Mouse (Mus musculus) forebrain, embryonic 11.5 days (tissue): ENCODE data around the gene Dclre1a. TPM values are rescaled to one million over a fixed set of nuclear protein-coding genes. Genes with fewer than 3 reads are reported as not detected.
A peak's percentile ranks its signal among the peaks of the same experiment; 100 is the strongest.

Experiments used
- ATAC-seq: fragments of 200-750 bp; cut with Nextera tagmentation; replicated peaks from 2 replicates; pipeline ENCODE4 v1.8.0; 2017; ENCODE audit warnings: moderate TSS enrichment; ENCODE audit not compliant: low FRiP score
- DNase-seq: peaks from one replicate; pipeline ENCODE4 v3.0.0-alpha.2; 2017; ENCODE audit warnings: low spot score
- H3K27ac ChIP-seq: fragments of 300-500 bp; sonication (generic); 2 replicates; pipeline ENCODE4 v1.5.1; 2014; ENCODE audit warnings: low read depth, low read length
- H3K27me3 ChIP-seq: fragments of 300-500 bp; sonication (generic); 2 replicates; pipeline ENCODE4 v1.6.1; 2014; ENCODE audit warnings: mild to moderate bottlenecking, low read length, mixed read lengths; ENCODE audit not compliant: control insufficient read depth, insufficient read depth
- H3K36me3 ChIP-seq: fragments of 300-500 bp; sonication (generic); 2 replicates; pipeline ENCODE4 v1.6.1; 2014; ENCODE audit warnings: mild to moderate bottlenecking, low read length, moderate library complexity, mixed read lengths; ENCODE audit not compliant: control insufficient read depth, insufficient read depth
- H3K4me1 ChIP-seq: fragments of 300-500 bp; sonication (generic); replicated peaks from 2 replicates; pipeline ENCODE4 v1.6.1; 2014; ENCODE audit warnings: low read length, mixed read lengths; ENCODE audit not compliant: control insufficient read depth, insufficient read depth
- H3K4me2 ChIP-seq: fragments of 300-500 bp; sonication (generic); 2 replicates; pipeline ENCODE4 v1.6.1; 2014; ENCODE audit warnings: low read depth, mild to moderate bottlenecking, low read length, moderate library complexity, mixed read lengths; ENCODE audit not compliant: severe bottlenecking
- H3K4me3 ChIP-seq: fragments of 300-500 bp; sonication (generic); 2 replicates; pipeline ENCODE4 v1.5.1; 2014; ENCODE audit warnings: low read depth, low read length
- H3K9ac ChIP-seq: fragments of 300-500 bp; sonication (generic); 2 replicates; pipeline ENCODE4 v1.6.1; 2014; ENCODE audit warnings: low read length
- H3K9me3 ChIP-seq: fragments of 300-500 bp; sonication (generic); 2 replicates; pipeline ENCODE4 v1.6.1; 2016; ENCODE audit warnings: low read length, mixed read lengths; ENCODE audit not compliant: control insufficient read depth
- WGBS: fragments of 180-500 bp; shearing (Covaris S2); extraction: QIAGEN DNeasy Blood & Tissue Kit; methylation state at CpG from one replicate; pipeline ENCODE4 v1.1.7; 2014; 5-methylcytosine and 5-hydroxymethylcytosine counted together
- polyA plus RNA-seq: library from polyadenylated mRNA; unstranded; fragments of >200 nt; fragmentation: Nextera tagmentation; extraction: Ambion mirVana; gene quantifications from 2 replicates; pipeline ENCODE4 v1.2.1, GENCODE M21; 2014

Gene Dclre1a
- 16.9 and 18.2 TPM in 2 replicates for polyA plus RNA-seq

- Histone ChIP-seq H3K4me1 (no peaks in the 10 kb centered on the region; the same call in 1 of the 2 replicates), H3K4me2 (peak within 1 kb of the TSS; percentile 81), H3K9me3 (no peaks in the 10 kb centered on the region), H3K27me3 (no peaks in the 10 kb centered on the region), H3K27ac (peak within 1 kb of the TSS; percentile 96), H3K4me3 (peak within 1 kb of the TSS; percentile 95), H3K36me3 (peaks cover 5% of the 10 kb centered on the region), H3K9ac (peak within 1 kb of the TSS; percentile 97)
- ATAC-seq: peak; percentile 77
- 11% methylated on average over 20 of the region's 20 CpGs for WGBS
- DNase-seq: peak; percentile 82
Observed at GRCm38 (mm10) chr19:56547456-56548229, at the start of gene Dclre1a. Gene Dclre1a, minus strand, starts transcription at chr19:56548222.

GRCm38 (mm10) chr19:56592472-56592871, 44.5 kb upstream of the Dclre1a start:
- Histone ChIP-seq H3K4me2 (no peak overlapping the region), H3K27me3 (no peaks in the 10 kb centered on the region), H3K27ac (no peak overlapping the region), H3K9ac (no peak overlapping the region), H3K4me3 (no peak overlapping the region), H3K4me1 (no peaks in the 10 kb centered on the region), H3K36me3 (peaks cover 4% of the 10 kb centered on the region; the same call in 1 of the 2 replicates), H3K9me3 (no peaks in the 10 kb centered on the region)
- DNase-seq (no peak), ATAC-seq (no peak)
- 92% methylated on average over 9 of the region's 9 CpGs for WGBS

DNA sequence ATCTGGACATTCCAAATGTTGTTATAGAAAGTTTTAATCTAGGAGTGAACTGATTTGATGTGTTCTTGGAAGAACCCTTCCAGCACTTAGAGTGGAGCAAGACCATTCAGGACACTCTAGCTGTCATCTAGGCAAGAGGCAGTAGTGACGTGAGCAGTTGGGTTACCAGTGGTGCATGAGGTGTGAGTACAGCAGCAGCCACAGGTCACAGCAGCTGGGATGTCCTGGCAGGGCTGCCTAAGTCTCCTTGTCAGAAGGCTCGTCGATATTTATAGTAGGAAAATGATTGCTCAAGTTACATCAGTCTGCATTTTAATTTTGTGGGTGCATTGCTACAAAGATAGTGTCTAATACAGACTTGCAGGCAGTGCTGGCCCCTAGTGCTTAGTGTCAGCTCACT, 42.2 kb upstream of the Dclre1a start:
- ATAC-seq (no peak), DNase-seq (no peak)
- Histone ChIP-seq H3K4me1 (no peaks in the 10 kb centered on the region), H3K4me2 (no peak overlapping the region), H3K27me3 (no peaks in the 10 kb centered on the region), H3K9me3 (no peaks in the 10 kb centered on the region), H3K36me3 (peaks cover 4% of the 10 kb centered on the region; the same call in 1 of the 2 replicates), H3K4me3 (no peak overlapping the region), H3K27ac (no peak overlapping the region), H3K9ac (no peak overlapping the region)
- 95% methylated on average over 3 of the region's 3 CpGs for WGBS

DNA sequence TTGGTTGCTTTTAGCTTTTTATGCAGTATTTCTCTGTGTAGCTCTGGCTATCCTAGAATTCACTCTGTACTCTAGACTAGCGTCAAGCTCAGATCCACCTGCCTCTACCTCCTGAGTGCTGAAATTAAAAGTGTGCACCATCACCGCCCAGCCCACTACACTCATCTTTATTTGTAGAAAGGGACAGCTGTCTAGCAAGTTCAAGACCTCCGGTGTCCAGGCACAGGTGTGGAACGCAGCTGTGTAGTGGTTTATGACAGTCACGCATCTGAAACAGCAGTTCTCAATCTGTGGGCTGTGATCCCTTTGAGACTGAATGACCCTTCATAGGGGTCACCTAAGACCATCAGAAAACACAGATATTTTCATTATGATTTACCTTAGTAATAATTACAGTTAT, 41.4 kb upstream of the Dclre1a start:
- Histone ChIP-seq H3K4me2 (no peak overlapping the region), H3K27me3 (no peaks in the 10 kb centered on the region), H3K27ac (no peak overlapping the region), H3K36me3 (peaks cover 4% of the 10 kb centered on the region; the same call in 1 of the 2 replicates), H3K4me3 (no peak overlapping the region), H3K4me1 (no peaks in the 10 kb centered on the region), H3K9ac (no peak overlapping the region), H3K9me3 (no peaks in the 10 kb centered on the region)
- 94% methylated on average over 5 of the region's 5 CpGs for WGBS
- DNase-seq: no peak
- ATAC-seq: no peak

- DNase-seq (no peak), ATAC-seq (no peak)
- no peak overlapping the region for H3K27ac ChIP-seq
- 97% methylated on average over 6 of the region's 6 CpGs for WGBS
- no peak overlapping the region for H3K4me3 ChIP-seq
- no peaks in the 10 kb centered on the region for H3K4me1 ChIP-seq
- H3K9me3 ChIP-seq: no peaks in the 10 kb centered on the region
- no peaks in the 10 kb centered on the region for H3K27me3 ChIP-seq
- H3K9ac ChIP-seq: no peak overlapping the region
- H3K4me2 ChIP-seq: no peak overlapping the region
- peaks cover 4% of the 10 kb centered on the region; the same call in 1 of the 2 replicates for H3K36me3 ChIP-seq
Observed at GRCm38 (mm10) chr19:56589008-56589407, 41.0 kb upstream of the Dclre1a start.

GRCm38 (mm10) chr19:56588205-56588626, 40.2 kb upstream of the Dclre1a start:
- no peak overlapping the region for H3K9ac ChIP-seq
- peaks cover 4% of the 10 kb centered on the region; the same call in 1 of the 2 replicates for H3K36me3 ChIP-seq
- H3K27ac ChIP-seq: no peak overlapping the region
- no peak overlapping the region for H3K4me3 ChIP-seq
- H3K27me3 ChIP-seq: no peaks in the 10 kb centered on the region
- no peaks in the 10 kb centered on the region for H3K4me1 ChIP-seq
- ATAC-seq (no peak), DNase-seq (no peak)
- H3K4me2 ChIP-seq: no peak overlapping the region
- 92% methylated on average over 6 of the region's 6 CpGs for WGBS
- H3K9me3 ChIP-seq: no peaks in the 10 kb centered on the region

DNA sequence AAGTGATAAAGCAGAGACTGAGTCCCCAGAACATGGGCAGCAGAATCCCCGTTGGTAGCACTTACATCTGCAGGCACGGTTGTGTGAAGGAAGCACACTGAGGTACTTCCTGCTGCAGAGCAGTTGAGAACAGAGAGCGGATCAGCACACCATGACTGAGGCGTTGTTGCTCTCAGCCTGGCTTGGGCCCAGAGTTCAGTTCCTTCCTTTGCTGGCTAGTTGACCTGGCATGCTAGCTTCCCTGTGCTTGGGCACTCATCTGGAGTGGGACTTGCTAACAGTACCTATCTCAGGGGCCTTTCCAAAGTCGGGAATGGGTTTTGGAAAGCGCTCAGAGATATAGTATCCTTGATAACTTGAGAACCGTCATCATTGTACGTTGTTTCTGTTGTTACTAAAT, 38.3 kb upstream of the Dclre1a start:
- Histone ChIP-seq H3K9me3 (no peaks in the 10 kb centered on the region), H3K9ac (no peak overlapping the region), H3K27ac (no peak overlapping the region), H3K36me3 (peaks cover 4% of the 10 kb centered on the region; the same call in 1 of the 2 replicates), H3K4me1 (no peaks in the 10 kb centered on the region), H3K27me3 (no peaks in the 10 kb centered on the region), H3K4me3 (no peak overlapping the region), H3K4me2 (no peak overlapping the region)
- WGBS: 92% methylated on average over 8 of the region's 8 CpGs
- DNase-seq: no peak
- ATAC-seq: no peak

DNA sequence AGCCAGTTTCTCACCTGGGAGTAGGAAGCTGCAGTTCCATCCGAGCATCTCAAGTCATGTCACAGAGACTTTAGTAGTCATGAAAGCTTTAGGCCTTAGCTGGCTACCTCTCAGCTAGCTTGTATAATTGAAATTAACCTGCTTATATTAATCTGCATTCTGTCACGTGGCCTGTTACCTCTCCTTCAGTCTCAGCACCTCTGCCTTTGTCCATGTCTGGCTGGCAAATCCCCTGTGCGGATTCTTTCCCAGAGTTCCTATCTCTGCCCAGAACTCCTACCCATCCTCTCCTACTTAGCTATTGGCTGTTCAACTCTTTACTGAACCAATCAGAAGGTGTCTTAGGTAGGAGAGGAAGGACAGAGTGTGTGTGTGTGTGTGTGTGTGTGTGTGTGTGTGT, 36.3 kb upstream of the Dclre1a start:
- ATAC-seq: no peak

GRCm38 (mm10) chr19:56583785-56584184, 35.8 kb upstream of the Dclre1a start:
- Histone ChIP-seq H3K9me3 (no peaks in the 10 kb centered on the region), H3K4me2 (no peak overlapping the region), H3K4me3 (no peak overlapping the region), H3K36me3 (peaks cover 4% of the 10 kb centered on the region; the same call in 1 of the 2 replicates), H3K27ac (no peak overlapping the region), H3K4me1 (no peaks in the 10 kb centered on the region), H3K27me3 (no peaks in the 10 kb centered on the region), H3K9ac (no peak overlapping the region)
- ATAC-seq: no peak
- WGBS: 81% methylated on average over 5 of the region's 5 CpGs
- no peak for DNase-seq

More for the DNA sequence above, 36.3 kb upstream of the Dclre1a start:
- H3K9me3 ChIP-seq: no peaks in the 10 kb centered on the region
- H3K4me1 ChIP-seq: no peaks in the 10 kb centered on the region
- H3K4me2 ChIP-seq: no peak overlapping the region
- peaks cover 4% of the 10 kb centered on the region; the same call in 1 of the 2 replicates for H3K36me3 ChIP-seq
- H3K9ac ChIP-seq: no peak overlapping the region
- no peak overlapping the region for H3K4me3 ChIP-seq
- DNase-seq: no peak
- H3K27me3 ChIP-seq: no peaks in the 10 kb centered on the region
- WGBS: 88% methylated on average over 3 of the region's 3 CpGs
- no peak overlapping the region for H3K27ac ChIP-seq
